Mouse (Mus musculus) neutrophil, adult 5-6 weeks (primary cell): ENCODE measurements around the gene Gm14296. TPM values are rescaled to one million over a fixed set of nuclear protein-coding genes. Genes with fewer than 3 reads are reported as not detected.
"Not testable (repeated sequence)": the region's sequence is repeated elsewhere in the genome, so short reads cannot be mapped to it uniquely, and the experiment has no call there.

Experiments
- ATAC-seq: fragments of 151-379, 151-347 bp; 2 replicates; pipeline ENCODE4 v1.8.0; 2017; ENCODE audit warnings: mild to moderate bottlenecking, moderate TSS enrichment; ENCODE audit not compliant: insufficient number of reproducible peaks, poor library complexity, low FRiP score, severe bottlenecking; ENCODE audit errors: extremely low read depth
- total RNA-seq: library from RNA; stranded (forward); fragments of 200-1000 nt; gene quantifications from 2 replicates; pipeline ENCODE4 v1.2.3, GENCODE M21; 2017

Gene Gm14296
- total RNA-seq, result 0.61 and 1.2 TPM in 2 replicates

- ATAC-seq, result not testable (repeated sequence)
Measured at GRCm38 (mm10) chr2:176927709-176928108, at the start of gene Gm14296. TSS of gene Gm14296 (minus strand) at chr2:176927809.

- not testable (repeated sequence) for ATAC-seq
Measured at GRCm38 (mm10) chr2:176905464-176905863, 22.1 kb downstream of the Gm14296 start.

Other genes with a start within 250 kb of the Gm14296 start
- gene Gm14305, start 219.5 kb downstream of the Gm14296 start, total RNA-seq, result 5.0 and 10.8 TPM in 2 replicates
- 1.7 and 8.8 TPM in 2 replicates for gene Gm14295, start 129.2 kb downstream of the Gm14296 start, total RNA-seq
- not detected in 2 replicates for gene Gm14408, start 96.7 kb downstream of the Gm14296 start, total RNA-seq
- gene Gm14419, start 73.1 kb upstream of the Gm14296 start, total RNA-seq, result not detected in 2 replicates
- gene Gm14401, start 146.5 kb upstream of the Gm14296 start, total RNA-seq, result not detected in 2 replicates